Mouse (Mus musculus) ES-Bruce4 (cell line): ENCODE results near the gene Lrif1. TPM values are rescaled to one million over a fixed set of nuclear protein-coding genes. Genes with fewer than 3 reads are reported as not detected.
A peak's percentile ranks its signal among the peaks of the same experiment; 100 is the strongest.
"Not testable (repeated sequence)": the region's sequence is repeated elsewhere in the genome, so short reads cannot be mapped to it uniquely, and the experiment has no call there.

ENCODE experiments used
- H3K27ac ChIP-seq: 2 replicates; pipeline ENCODE4 v1.5.1; 2012; ENCODE audit warnings: low read length, inconsistent platforms; ENCODE audit not compliant: insufficient read depth
- H3K27me3 ChIP-seq: 2 replicates; pipeline ENCODE4 v1.6.1; 2012; ENCODE audit warnings: mild to moderate bottlenecking, low read length, inconsistent platforms; ENCODE audit not compliant: control insufficient read depth, poor library complexity, insufficient read depth, severe bottlenecking
- H3K36me3 ChIP-seq: 2 replicates; pipeline ENCODE4 v1.6.1; 2012; ENCODE audit warnings: inconsistent platforms, mild to moderate bottlenecking, low read length, moderate library complexity; ENCODE audit not compliant: control insufficient read depth, poor library complexity, insufficient read depth, severe bottlenecking
- H3K4me1 ChIP-seq: one replicate; pipeline ENCODE4 v1.8.1; 2011; ENCODE audit warnings: low read length; ENCODE audit not compliant: control insufficient read depth, insufficient read depth
- H3K4me3 ChIP-seq: 2 replicates; pipeline ENCODE4 v1.5.1; 2011; ENCODE audit warnings: low read depth, mild to moderate bottlenecking, low read length
- H3K9ac ChIP-seq: 2 replicates; pipeline ENCODE4 v1.6.1; 2012; ENCODE audit warnings: low read depth, mild to moderate bottlenecking, inconsistent platforms; ENCODE audit not compliant: poor library complexity, severe bottlenecking
- H3K9me3 ChIP-seq: replicated peaks from 2 replicates; pipeline ENCODE4 v1.6.1; 2012; ENCODE audit warnings: mild to moderate bottlenecking, low read length, inconsistent platforms; ENCODE audit not compliant: control insufficient read depth, poor library complexity, insufficient read depth, severe bottlenecking
- CTCF ChIP-seq: IDR thresholded peaks from one replicate; pipeline ENCODE4 v1.8.1; 2011; ENCODE audit warnings: low read depth, low read length
- EP300 ChIP-seq: IDR thresholded peaks from 2 replicates; pipeline ENCODE4 v1.6.1; 2011; ENCODE audit warnings: low read depth, low read length; ENCODE audit not compliant: insufficient read depth
- POLR2A ChIP-seq: IDR thresholded peaks from one replicate; pipeline ENCODE4 v1.8.1; 2011; ENCODE audit warnings: low read length; ENCODE audit not compliant: insufficient read depth
- polyA plus RNA-seq: library from polyadenylated mRNA; stranded (reverse); fragments of >200 nt; gene quantifications from 2 replicates; pipeline ENCODE4 v1.2.4, GENCODE M21; 2011; ENCODE audit warnings: low read depth; ENCODE audit not compliant: missing spikeins, insufficient read depth, insufficient read length

Lrif1 gene
- 16.7 and 23.6 TPM in 2 replicates for polyA plus RNA-seq

- Histone ChIP-seq H3K9ac (peak within 1 kb of the TSS; percentile 73), H3K4me1 (no peaks in the 10 kb centered on the region), H3K27ac (no peak within 1 kb of the TSS)
These were observed at the start of gene Lrif1 for GRCm38 (mm10) chr3:106684830-106685229. Gene Lrif1 (plus strand): TSS chr3:106684987.

DNA sequence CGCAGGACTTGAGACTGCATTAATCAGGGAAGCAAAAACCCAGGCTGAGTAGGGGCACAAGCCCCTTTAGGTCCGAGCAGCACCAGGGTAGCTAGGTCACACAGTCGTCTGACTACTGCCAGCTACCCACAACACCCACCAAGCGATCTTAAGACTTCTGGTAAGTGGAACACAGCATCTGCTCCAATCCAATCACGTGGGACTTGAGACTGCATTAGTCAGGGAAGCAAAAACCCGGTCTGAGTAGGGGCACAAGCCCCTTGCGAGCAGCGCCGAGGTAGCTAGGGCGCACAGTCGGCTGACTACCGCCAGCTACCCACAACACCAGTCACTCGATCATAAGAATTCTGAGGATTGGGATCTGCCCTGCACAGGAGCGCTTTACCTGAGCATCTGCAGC, 12.0 kb upstream of the Lrif1 start:
- peak overlapping the region; percentile 9; the same call in 1 of the 2 replicates for H3K9ac ChIP-seq

More at GRCm38 (mm10) chr3:106684830-106685229, at the start of gene Lrif1:
- TF ChIP-seq CTCF = no peak
- TF ChIP-seq POLR2A = no peak
- TF ChIP-seq EP300 = no peak
- peak within 1 kb of the TSS; percentile 92 for H3K4me3 ChIP-seq
- H3K9me3 ChIP-seq = no peaks in the 10 kb centered on the region
- H3K36me3 ChIP-seq = no peaks in the 10 kb centered on the region
- H3K27me3 ChIP-seq = no peaks in the 10 kb centered on the region

GRCm38 (mm10) chr3:106685381-106685780, 594 bp downstream of the Lrif1 start:
- no peaks in the 10 kb centered on the region for H3K4me1 ChIP-seq
- H3K9ac ChIP-seq = peak overlapping the region; percentile 73
- TF ChIP-seq CTCF (no peak), POLR2A (no peak), EP300 (no peak)
- H3K9me3 ChIP-seq = no peaks in the 10 kb centered on the region
- no peaks in the 10 kb centered on the region for H3K27me3 ChIP-seq
- no peak overlapping the region for H3K4me3 ChIP-seq
- H3K36me3 ChIP-seq = no peaks in the 10 kb centered on the region
- H3K27ac ChIP-seq = no peak overlapping the region

More for the DNA sequence above, 12.0 kb upstream of the Lrif1 start:
- H3K36me3 ChIP-seq, H3K4me1 ChIP-seq, H3K27ac ChIP-seq, H3K9me3 ChIP-seq, H3K27me3 ChIP-seq: not testable (repeated sequence)
- peak overlapping the region; percentile 62 for H3K4me3 ChIP-seq

GRCm38 (mm10) chr3:106721397-106722027, 36.7 kb downstream of the Lrif1 start:
- peak overlapping the region; percentile 36 for H3K9ac ChIP-seq
- no peak overlapping the region for H3K27ac ChIP-seq
- H3K27me3 ChIP-seq = no peaks in the 10 kb centered on the region
- no peaks in the 10 kb centered on the region for H3K9me3 ChIP-seq
- TF ChIP-seq EP300 (no peak), CTCF (no peak)
- H3K36me3 ChIP-seq = no peaks in the 10 kb centered on the region
- no peaks in the 10 kb centered on the region for H3K4me1 ChIP-seq
- H3K4me3 ChIP-seq = peak overlapping the region; percentile 84

- TF ChIP-seq CTCF = peak; percentile 8
- peak; percentile 42; the same call in 1 of the 2 replicates for TF ChIP-seq EP300
- no peak for TF ChIP-seq POLR2A
- Histone ChIP-seq H3K9me3 (no peaks in the 10 kb centered on the region), H3K27me3 (no peaks in the 10 kb centered on the region), H3K36me3 (no peaks in the 10 kb centered on the region), H3K27ac (peak overlapping the region; percentile 10), H3K4me3 (peak overlapping the region; percentile 84), H3K9ac (peak overlapping the region; percentile 36), H3K4me1 (no peaks in the 10 kb centered on the region)
These were observed 37.5 kb downstream of the Lrif1 start for GRCm38 (mm10) chr3:106722028-106722945.

GRCm38 (mm10) chr3:106755898-106756297, 71.1 kb downstream of the Lrif1 start:
- no peak overlapping the region for H3K4me3 ChIP-seq
- no peak overlapping the region for H3K9ac ChIP-seq
- no peak for TF ChIP-seq EP300
- TF ChIP-seq CTCF = no peak
- H3K27ac ChIP-seq = no peak overlapping the region
- H3K36me3 ChIP-seq = no peaks in the 10 kb centered on the region
- no peaks in the 10 kb centered on the region for H3K9me3 ChIP-seq
- H3K4me1 ChIP-seq = no peaks in the 10 kb centered on the region
- H3K27me3 ChIP-seq = no peaks in the 10 kb centered on the region
